Mouse (Mus musculus) kidney, embryonic 15.5 days (tissue): Measurements from ENCODE around the gene Rab31. TPM values are rescaled to one million over a fixed set of nuclear protein-coding genes. Genes with fewer than 3 reads are reported as not detected.

Source experiments
- ATAC-seq: fragments of 200-750 bp; cut with Nextera tagmentation; replicated peaks from 2 replicates; pipeline ENCODE4 v1.8.0; 2017; ENCODE audit warnings: moderate TSS enrichment; ENCODE audit not compliant: low FRiP score
- H3K27ac ChIP-seq: fragments of 300-500 bp; sonication (generic); 2 replicates; pipeline ENCODE4 v1.5.1; 2015; ENCODE audit warnings: mild to moderate bottlenecking, inconsistent platforms
- H3K27me3 ChIP-seq: fragments of 300-500 bp; sonication (generic); 2 replicates; pipeline ENCODE4 v1.6.1; 2015; ENCODE audit warnings: inconsistent platforms
- H3K36me3 ChIP-seq: fragments of 300-500 bp; sonication (generic); 2 replicates; pipeline ENCODE4 v1.6.1; 2015; ENCODE audit warnings: inconsistent platforms
- H3K4me1 ChIP-seq: fragments of 300-500 bp; sonication (generic); 2 replicates; pipeline ENCODE4 v1.6.1; 2015; ENCODE audit warnings: inconsistent platforms
- H3K4me2 ChIP-seq: fragments of 300-500 bp; sonication (generic); 2 replicates; pipeline ENCODE4 v1.6.1; 2015; ENCODE audit warnings: moderate library complexity, mild to moderate bottlenecking, inconsistent platforms
- H3K4me3 ChIP-seq: fragments of 300-500 bp; sonication (generic); replicated peaks from 2 replicates; pipeline ENCODE4 v1.5.1; 2015; ENCODE audit warnings: mild to moderate bottlenecking, inconsistent platforms
- H3K9ac ChIP-seq: fragments of 300-500 bp; sonication (generic); 2 replicates; pipeline ENCODE4 v1.6.1; 2015; ENCODE audit warnings: mild to moderate bottlenecking, inconsistent platforms
- H3K9me3 ChIP-seq: fragments of 300-500 bp; sonication (generic); replicated peaks from 2 replicates; pipeline ENCODE4 v1.6.1; 2016; ENCODE audit warnings: inconsistent platforms
- WGBS: fragments of 180-500 bp; shearing (Covaris S2); methylation state at CpG from one replicate; pipeline ENCODE4 v1.1.7; 2015; ENCODE audit warnings: mixed read lengths; 5-methylcytosine and 5-hydroxymethylcytosine counted together
- polyA plus RNA-seq: library from polyadenylated mRNA; unstranded; fragments of >200 nt; fragmentation: Nextera tagmentation; extraction: Ambion mirVana; gene quantifications from 2 replicates; pipeline ENCODE4 v1.2.1, GENCODE M21; 2015

Rab31 gene
- polyA plus RNA-seq, 1 experiment from 2014 or later, result 33.6 TPM

DNA sequence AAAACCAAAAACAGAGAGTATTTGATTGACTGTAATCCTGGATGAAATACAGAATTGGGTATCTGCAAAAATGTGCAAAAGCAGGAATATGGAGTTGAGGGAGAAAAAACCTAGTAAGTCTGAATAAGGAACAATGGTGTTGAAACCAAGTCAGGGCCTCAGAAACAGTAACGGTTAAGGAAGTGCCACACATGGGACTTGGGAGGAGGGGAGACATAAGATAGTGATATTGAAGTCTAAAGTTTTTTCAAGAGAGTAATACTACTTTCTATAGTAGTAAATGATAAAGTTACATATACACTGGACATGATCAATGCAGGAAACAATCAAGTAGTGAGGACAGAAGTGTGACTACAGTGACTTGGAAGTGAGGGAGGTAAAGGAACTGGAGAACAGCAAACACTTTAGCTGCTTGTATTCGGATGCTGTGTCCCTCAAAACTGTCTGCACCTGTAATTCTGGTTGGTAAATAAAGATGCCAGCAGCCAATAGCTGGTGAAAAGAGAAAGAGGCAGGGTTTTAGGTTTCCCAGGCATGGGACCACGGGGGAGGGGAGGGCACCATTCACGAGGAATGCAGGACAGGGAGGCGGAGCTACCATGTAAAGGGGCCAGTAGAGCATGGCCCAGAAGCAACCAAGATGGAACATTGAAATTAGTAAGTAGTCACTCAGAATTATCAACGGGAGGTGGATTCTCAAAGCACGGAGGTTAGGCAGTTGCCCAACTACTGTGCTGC, 164.8 kb downstream of the Rab31 start:
- Histone ChIP-seq H3K4me2 (no peak overlapping the region), H3K9me3 (no peaks in the 10 kb centered on the region), H3K4me3 (no peak overlapping the region), H3K4me1 (peaks cover 56% of the 10 kb centered on the region), H3K36me3 (no peaks in the 10 kb centered on the region), H3K9ac (no peak overlapping the region), H3K27ac (no peak overlapping the region), H3K27me3 (no peaks in the 10 kb centered on the region)
- ATAC-seq, result no peak
- 52% methylated on average over 7 of the region's 7 CpGs for WGBS

DNA sequence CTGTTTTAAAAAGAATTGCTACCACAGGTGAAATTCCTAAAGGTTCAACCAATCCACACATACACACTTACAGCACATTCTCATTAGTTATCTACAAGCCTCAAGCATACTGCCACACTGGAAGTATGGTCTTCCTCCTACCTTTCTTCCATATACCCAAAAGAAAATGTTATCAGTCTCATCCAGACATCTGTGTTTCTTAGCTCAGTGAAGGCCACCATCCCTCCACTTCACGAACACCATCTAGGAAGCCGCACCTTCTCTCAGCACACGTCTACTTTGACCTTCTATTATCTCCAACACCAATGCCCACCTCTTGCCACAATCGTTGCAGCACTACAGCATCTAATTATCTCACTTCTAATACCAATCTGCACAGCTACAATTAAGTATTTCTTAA, 166.5 kb downstream of the Rab31 start:
- WGBS, result 84% methylated on average over 4 of the region's 4 CpGs
- no peaks in the 10 kb centered on the region for H3K27me3 ChIP-seq
- no peak overlapping the region for H3K9ac ChIP-seq
- no peak overlapping the region for H3K27ac ChIP-seq
- no peaks in the 10 kb centered on the region for H3K36me3 ChIP-seq
- no peak overlapping the region for H3K4me2 ChIP-seq
- no peak for ATAC-seq
- H3K4me1 ChIP-seq, result peaks cover 49% of the 10 kb centered on the region
- no peak overlapping the region for H3K4me3 ChIP-seq
- H3K9me3 ChIP-seq, result no peaks in the 10 kb centered on the region

DNA sequence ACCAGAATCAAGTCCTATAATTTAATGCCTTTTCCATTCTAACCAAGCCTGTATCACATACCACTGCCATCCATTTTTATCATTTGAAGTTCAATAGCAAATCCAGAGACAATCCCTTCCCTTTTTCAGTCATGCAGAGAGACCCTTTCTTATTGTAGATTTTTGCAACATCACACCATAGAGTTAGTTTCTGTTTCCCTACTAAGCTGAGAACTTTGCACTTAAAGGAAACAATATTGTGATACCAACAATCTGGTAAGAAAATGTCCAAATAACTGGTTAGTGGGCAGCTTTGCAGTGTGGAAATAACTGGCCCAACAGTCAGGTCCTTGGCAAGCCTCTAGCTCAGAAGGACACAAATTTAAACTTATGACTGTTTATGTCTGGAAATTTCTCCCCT, 167.7 kb downstream of the Rab31 start:
- H3K4me3 ChIP-seq, result no peak overlapping the region
- H3K4me1 ChIP-seq, result peaks cover 45% of the 10 kb centered on the region
- H3K9ac ChIP-seq, result no peak overlapping the region
- ATAC-seq, result no peak
- H3K4me2 ChIP-seq, result no peak overlapping the region
- no peaks in the 10 kb centered on the region for H3K27me3 ChIP-seq
- no peaks in the 10 kb centered on the region for H3K36me3 ChIP-seq
- no peak overlapping the region for H3K27ac ChIP-seq
- H3K9me3 ChIP-seq, result no peaks in the 10 kb centered on the region

GRCm38 (mm10) chr17:65604315-65604714, 168.2 kb downstream of the Rab31 start:
- Histone ChIP-seq H3K4me2 (no peak overlapping the region), H3K4me3 (no peak overlapping the region), H3K36me3 (no peaks in the 10 kb centered on the region), H3K9me3 (no peaks in the 10 kb centered on the region), H3K27me3 (no peaks in the 10 kb centered on the region), H3K9ac (no peak overlapping the region), H3K27ac (no peak overlapping the region), H3K4me1 (peaks cover 39% of the 10 kb centered on the region)
- no peak for ATAC-seq

Other genes with a start within 250 kb of the Rab31 start
- gene Tmem232, start 232.0 kb downstream of the Rab31 start, polyA plus RNA-seq, result 0.10 TPM in 1 of 2 replicates, not detected in the other
- 167 and 186 TPM in 2 replicates for gene Vapa, start 159.2 kb downstream of the Rab31 start, polyA plus RNA-seq
- not detected in 2 replicates for gene Txndc2, start 130.6 kb downstream of the Rab31 start, polyA plus RNA-seq
- gene Ppp4r1, start 9.8 kb upstream of the Rab31 start, polyA plus RNA-seq, result 42.3 and 44.6 TPM in 2 replicates
- 66.0 and 70.2 TPM in 2 replicates for gene Ralbp1, start 113.0 kb upstream of the Rab31 start, polyA plus RNA-seq
- gene Twsg1, start 178.5 kb upstream of the Rab31 start, polyA plus RNA-seq, result 115 and 118 TPM in 2 replicates